Mouse (Mus musculus) induced T-regulatory cell, adult 2 months (primary cell): ENCODE data around the gene Aff3.

Source experiments
- DNase-seq: peaks from one replicate; pipeline ENCODE4 v3.0.0-alpha.2; 2012; ENCODE audit warnings: low read depth

Gene Aff3

GRCm38 (mm10) chr1:38488667-38489210, 176.0 kb downstream of the Aff3 start:
- DNase-seq, result no peak

GRCm38 (mm10) chr1:38487884-38488283, 176.9 kb downstream of the Aff3 start:
- no peak for DNase-seq

GRCm38 (mm10) chr1:38483191-38483590, 181.6 kb downstream of the Aff3 start:
- no peak for DNase-seq

- no peak for DNase-seq
Measured at GRCm38 (mm10) chr1:38478246-38478743, 186.5 kb downstream of the Aff3 start.

GRCm38 (mm10) chr1:38470817-38471216, 193.9 kb downstream of the Aff3 start:
- no peak for DNase-seq

- DNase-seq, result no peak
Measured at GRCm38 (mm10) chr1:38470166-38470565, 194.6 kb downstream of the Aff3 start.

GRCm38 (mm10) chr1:38467305-38468083, 197.3 kb downstream of the Aff3 start:
- DNase-seq, result no peak

GRCm38 (mm10) chr1:38456719-38457269, 208.0 kb downstream of the Aff3 start:
- DNase-seq, result no peak

- no peak for DNase-seq
Measured at GRCm38 (mm10) chr1:38454921-38455320, 209.8 kb downstream of the Aff3 start.

GRCm38 (mm10) chr1:38451367-38451766, 213.4 kb downstream of the Aff3 start:
- DNase-seq, result no peak

GRCm38 (mm10) chr1:38450677-38451076, 214.1 kb downstream of the Aff3 start:
- DNase-seq, result no peak

- no peak for DNase-seq
Measured at GRCm38 (mm10) chr1:38449816-38450478, 214.8 kb downstream of the Aff3 start.

GRCm38 (mm10) chr1:38448854-38449253, 215.9 kb downstream of the Aff3 start:
- no peak for DNase-seq

GRCm38 (mm10) chr1:38447581-38447980, 217.2 kb downstream of the Aff3 start:
- DNase-seq, result no peak

GRCm38 (mm10) chr1:38446152-38446820, 218.5 kb downstream of the Aff3 start:
- no peak for DNase-seq

GRCm38 (mm10) chr1:38442887-38443286, 221.9 kb downstream of the Aff3 start:
- DNase-seq, result no peak

- no peak for DNase-seq
Measured at GRCm38 (mm10) chr1:38442479-38442878, 222.3 kb downstream of the Aff3 start.

GRCm38 (mm10) chr1:38441800-38442199, 223.0 kb downstream of the Aff3 start:
- DNase-seq, result no peak

- DNase-seq, result no peak
Measured at GRCm38 (mm10) chr1:38440471-38440815, 224.3 kb downstream of the Aff3 start.

GRCm38 (mm10) chr1:38439751-38440470, 224.8 kb downstream of the Aff3 start:
- DNase-seq, result no peak

GRCm38 (mm10) chr1:38438447-38438846, 226.3 kb downstream of the Aff3 start:
- DNase-seq, result no peak

GRCm38 (mm10) chr1:38437671-38438070, 227.1 kb downstream of the Aff3 start:
- DNase-seq, result no peak
